Mouse (Mus musculus) intestine, postnatal 0 days (tissue): ENCODE measurements at regions not wholly inside any gene's neighbourhood (a gene's known extent, or its start where the extent isn't known, plus 50 kb on each side); places are given as distances from the start of the nearest gene placed in this dataset.

ENCODE experiments used
- ATAC-seq: fragments of 200-750 bp; cut with Nextera tagmentation; 2 replicates; pipeline ENCODE4 v1.8.0; 2017; ENCODE audit warnings: mild to moderate bottlenecking, moderate TSS enrichment, moderate library complexity
- H3K27ac ChIP-seq: fragments of 300-500 bp; sonication (generic); 2 replicates; pipeline ENCODE4 v1.5.1; 2014; ENCODE audit warnings: mild to moderate bottlenecking, low read depth, low read length, moderate library complexity
- H3K27me3 ChIP-seq: fragments of 300-500 bp; sonication (generic); replicated peaks from 2 replicates; pipeline ENCODE4 v1.6.1; 2014; ENCODE audit warnings: low read length, mixed read lengths; ENCODE audit not compliant: control insufficient read depth, insufficient read depth
- H3K36me3 ChIP-seq: fragments of 300-500 bp; sonication (generic); 2 replicates; pipeline ENCODE4 v1.6.1; 2014; ENCODE audit warnings: mild to moderate bottlenecking, moderate library complexity; ENCODE audit not compliant: control insufficient read depth, insufficient read depth
- H3K4me1 ChIP-seq: fragments of 300-500 bp; sonication (generic); replicated peaks from 2 replicates; pipeline ENCODE4 v1.6.1; 2014; ENCODE audit warnings: antibody characterized with exemption, low read length, mixed read lengths; ENCODE audit not compliant: control insufficient read depth, insufficient read depth
- H3K4me2 ChIP-seq: fragments of 300-500 bp; sonication (generic); replicated peaks from 2 replicates; pipeline ENCODE4 v1.6.1; 2014; ENCODE audit warnings: low read depth, mild to moderate bottlenecking, moderate library complexity
- H3K4me3 ChIP-seq: fragments of 300-500 bp; sonication (generic); 2 replicates; pipeline ENCODE4 v1.5.1; 2014; ENCODE audit warnings: low read depth, low read length
- H3K9ac ChIP-seq: fragments of 300-500 bp; sonication (generic); 2 replicates; pipeline ENCODE4 v1.6.1; 2014; ENCODE audit warnings: mild to moderate bottlenecking, low read depth, low read length
- H3K9me3 ChIP-seq: fragments of 300-500 bp; sonication (generic); 2 replicates; pipeline ENCODE4 v1.6.1; 2016; ENCODE audit warnings: mixed run types; ENCODE audit not compliant: control insufficient read depth
- CTCF ChIP-seq: sonication (generic); IDR thresholded peaks from 2 replicates; pipeline ENCODE4 v1.5.1; 2016; ENCODE audit warnings: low read depth, mild to moderate bottlenecking, control low read depth, antibody characterized with exemption, moderate library complexity
- WGBS: fragments of 180-500 bp; shearing (Covaris S2); extraction: QIAGEN DNeasy Blood & Tissue Kit; methylation state at CpG from one replicate; pipeline ENCODE4 v1.1.7; 2014; 5-methylcytosine and 5-hydroxymethylcytosine counted together

DNA sequence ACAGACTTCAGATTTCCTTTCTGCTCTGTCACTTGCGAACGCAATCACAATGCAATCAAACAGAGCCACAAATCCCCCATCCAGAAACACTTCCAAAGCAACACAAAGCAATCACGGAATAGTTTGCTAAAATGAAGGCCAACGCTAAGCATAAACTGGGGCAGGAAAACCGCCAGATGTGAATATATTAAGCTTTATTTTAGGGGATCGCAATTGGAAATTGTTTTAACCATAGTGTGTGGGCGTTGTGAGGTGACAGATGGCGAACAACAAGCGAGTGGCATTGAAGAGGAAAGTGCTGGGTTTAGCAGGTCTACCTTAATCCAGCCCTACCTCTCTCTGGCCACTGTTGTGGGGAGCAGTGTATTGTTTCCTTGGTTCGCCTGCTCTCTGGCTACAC is 574.8 kb upstream of the Gm10131 start:
- 92% methylated on average over 10 of the region's 10 CpGs for WGBS
- no peak for ATAC-seq
- Histone ChIP-seq H3K4me3 (no peak overlapping the region), H3K36me3 (no peaks in the 10 kb centered on the region), H3K4me1 (no peaks in the 10 kb centered on the region), H3K4me2 (no peak overlapping the region), H3K27me3 (no peaks in the 10 kb centered on the region), H3K9ac (no peak overlapping the region), H3K9me3 (no peaks in the 10 kb centered on the region), H3K27ac (no peak overlapping the region)
- TF ChIP-seq CTCF, result no peak

DNA sequence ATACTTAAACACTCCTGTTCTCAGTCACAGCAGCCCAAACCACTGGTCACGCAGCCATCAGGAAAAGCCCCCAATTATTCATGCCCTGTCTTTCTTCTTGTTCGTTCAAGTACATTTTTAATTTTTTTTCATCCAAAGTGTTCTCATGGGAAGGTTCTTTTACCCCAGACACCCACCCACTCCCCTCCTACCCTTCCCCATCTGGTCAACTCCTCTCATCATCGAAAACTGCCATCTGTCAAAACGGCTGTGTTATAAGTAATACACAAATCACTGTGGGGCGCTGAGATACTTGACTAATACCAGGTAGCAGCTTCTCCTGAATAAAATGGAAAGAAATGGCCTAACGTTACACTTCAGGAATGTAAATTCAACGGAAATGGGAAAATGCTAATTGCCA is 573.1 kb upstream of the Gm10131 start:
- Histone ChIP-seq H3K27ac (no peak overlapping the region), H3K4me3 (no peak overlapping the region), H3K27me3 (no peaks in the 10 kb centered on the region), H3K36me3 (no peaks in the 10 kb centered on the region), H3K9ac (no peak overlapping the region), H3K4me1 (no peaks in the 10 kb centered on the region; the same call in 1 of the 2 replicates), H3K9me3 (no peaks in the 10 kb centered on the region), H3K4me2 (no peak overlapping the region)
- 78% methylated on average over 7 of the region's 7 CpGs for WGBS
- ATAC-seq, result no peak
- TF ChIP-seq CTCF, result no peak

DNA sequence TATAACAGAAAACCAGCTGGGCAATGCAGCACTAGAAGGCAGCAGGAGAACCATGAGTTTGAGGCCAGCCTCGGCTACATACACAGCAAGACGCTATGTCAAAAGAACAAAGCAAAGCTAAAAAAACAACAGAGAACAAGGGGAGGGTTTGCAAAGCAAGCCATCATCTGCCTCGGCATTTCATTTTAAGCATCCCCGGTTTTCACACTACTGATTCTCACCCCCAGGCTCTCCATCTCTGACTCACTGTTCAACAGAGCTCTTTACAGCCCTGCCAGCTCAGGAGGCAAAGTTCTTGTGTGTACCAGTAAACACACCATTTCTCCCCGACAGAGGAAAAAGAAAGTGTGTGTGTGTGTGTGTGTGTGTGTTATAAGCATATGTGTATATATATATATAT is 571.6 kb upstream of the Gm10131 start:
- Histone ChIP-seq H3K27me3 (no peaks in the 10 kb centered on the region), H3K9ac (no peak overlapping the region), H3K9me3 (no peaks in the 10 kb centered on the region), H3K27ac (no peak overlapping the region), H3K4me1 (no peaks in the 10 kb centered on the region; the same call in 1 of the 2 replicates), H3K4me3 (no peak overlapping the region), H3K4me2 (no peak overlapping the region), H3K36me3 (no peaks in the 10 kb centered on the region)
- no peak for ATAC-seq
- WGBS, result 79% methylated on average over 5 of the region's 5 CpGs
- no peak for TF ChIP-seq CTCF

DNA sequence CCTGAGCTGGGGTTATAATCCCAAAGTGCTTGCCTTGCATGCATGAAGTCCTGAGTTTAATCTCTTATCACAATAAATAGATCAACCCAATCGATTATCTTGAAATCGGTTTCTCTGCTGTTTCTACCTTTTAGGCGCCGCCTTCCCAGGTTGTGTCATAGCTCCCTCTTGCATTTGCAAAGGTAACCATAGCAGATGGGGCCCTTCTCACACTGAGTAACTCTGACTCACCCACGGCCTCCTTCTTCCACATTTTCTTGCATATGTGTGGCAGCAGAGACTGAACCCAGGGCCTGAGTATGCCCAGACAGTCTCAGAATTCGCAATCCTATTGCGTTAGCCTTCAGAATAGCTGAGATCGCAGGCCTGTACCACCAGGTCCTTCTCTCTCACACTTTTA is 570.7 kb upstream of the Gm10131 start:
- no peaks in the 10 kb centered on the region; the same call in 1 of the 2 replicates for H3K4me1 ChIP-seq
- no peak for ATAC-seq
- no peak overlapping the region for H3K4me3 ChIP-seq
- H3K27ac ChIP-seq, result no peak overlapping the region
- no peaks in the 10 kb centered on the region for H3K36me3 ChIP-seq
- no peaks in the 10 kb centered on the region for H3K27me3 ChIP-seq
- no peak overlapping the region for H3K9ac ChIP-seq
- no peaks in the 10 kb centered on the region for H3K9me3 ChIP-seq
- no peak for TF ChIP-seq CTCF
- WGBS, result 91% methylated on average over 8 of the region's 8 CpGs
- no peak overlapping the region for H3K4me2 ChIP-seq

DNA sequence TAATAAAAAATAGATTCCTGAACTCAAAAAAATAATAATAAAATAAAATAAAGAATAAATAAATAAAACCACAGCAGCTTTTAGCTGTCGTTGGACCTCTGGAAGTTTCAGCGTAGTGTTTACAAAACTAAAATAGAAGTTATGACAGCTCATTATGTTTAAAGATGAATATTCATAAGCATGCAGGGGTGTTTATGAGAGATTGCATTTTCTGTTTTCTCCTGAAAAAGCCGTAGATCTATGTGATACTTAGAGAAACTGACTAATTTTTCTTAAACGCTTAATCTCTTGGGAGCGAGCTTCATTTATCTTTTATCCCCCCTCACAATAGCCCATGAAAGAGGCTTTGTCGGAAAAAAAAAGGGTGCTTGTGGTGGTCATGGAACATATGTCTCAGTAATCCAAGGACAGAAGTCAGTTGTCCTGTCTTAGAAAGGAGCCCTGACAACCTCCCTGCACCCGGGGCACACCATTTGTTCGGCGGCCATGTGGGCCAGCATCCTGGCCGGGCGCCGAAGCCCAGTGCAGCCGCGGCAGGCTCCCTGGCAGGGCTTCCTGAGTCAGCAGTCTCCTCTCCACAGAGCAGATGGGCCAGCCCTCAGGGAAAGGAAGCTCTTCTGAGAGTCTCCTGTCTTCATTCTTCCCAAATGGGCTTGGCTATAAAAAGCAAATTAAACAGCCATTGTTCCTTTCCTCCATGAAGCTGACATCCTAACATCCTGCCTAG is 568.2 kb upstream of the Gm10131 start:
- no peak for ATAC-seq
- H3K4me2 ChIP-seq, result peak overlapping the region; percentile 28; the same call in 1 of the 2 replicates
- no peaks in the 10 kb centered on the region for H3K9me3 ChIP-seq
- H3K27ac ChIP-seq, result no peak overlapping the region; the same call in 1 of the 2 replicates
- H3K36me3 ChIP-seq, result no peaks in the 10 kb centered on the region
- TF ChIP-seq CTCF, result no peak
- H3K9ac ChIP-seq, result no peak overlapping the region
- H3K27me3 ChIP-seq, result no peaks in the 10 kb centered on the region
- H3K4me3 ChIP-seq, result no peak overlapping the region
- WGBS, result 47% methylated on average over 14 of the region's 14 CpGs
- peaks cover 8% of the 10 kb centered on the region; the same call in 1 of the 2 replicates for H3K4me1 ChIP-seq

DNA sequence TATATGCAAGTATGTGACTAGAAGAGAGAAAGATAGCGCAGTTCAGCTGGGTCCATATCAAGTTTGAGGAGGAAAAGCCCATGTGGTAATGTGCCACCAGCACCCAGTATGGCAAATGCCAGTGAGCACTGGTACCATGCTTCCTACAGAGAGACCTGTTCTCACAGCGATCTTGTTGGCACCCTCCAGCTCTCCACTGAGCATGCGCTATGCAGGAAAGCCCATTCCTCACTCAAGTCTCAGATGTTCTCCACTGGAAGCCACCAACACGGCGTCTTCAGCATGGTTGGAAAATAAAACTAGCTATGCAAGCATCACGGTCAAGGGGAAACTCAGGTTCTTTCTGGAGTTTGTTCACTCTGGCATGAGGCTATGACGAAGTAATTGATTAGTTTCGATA is 567.3 kb upstream of the Gm10131 start:
- H3K27me3 ChIP-seq, result no peaks in the 10 kb centered on the region
- no peaks in the 10 kb centered on the region for H3K9me3 ChIP-seq
- H3K4me2 ChIP-seq, result no peak overlapping the region
- H3K36me3 ChIP-seq, result no peaks in the 10 kb centered on the region
- 94% methylated on average over 8 of the region's 8 CpGs for WGBS
- peaks cover 8% of the 10 kb centered on the region; the same call in 1 of the 2 replicates for H3K4me1 ChIP-seq
- TF ChIP-seq CTCF, result no peak
- no peak overlapping the region for H3K27ac ChIP-seq
- no peak overlapping the region for H3K9ac ChIP-seq
- no peak for ATAC-seq
- H3K4me3 ChIP-seq, result no peak overlapping the region
